Mouse (Mus musculus) forebrain, embryonic 13.5 days (tissue): Measurements from ENCODE around the gene Npas2. TPM values are rescaled to one million over a fixed set of nuclear protein-coding genes. Genes with fewer than 3 reads are reported as not detected.

ENCODE experiments used
- ATAC-seq: fragments of 200-750 bp; cut with Nextera tagmentation; 2 replicates; pipeline ENCODE4 v1.8.0; 2017
- H3K27ac ChIP-seq: fragments of 300-500 bp; sonication (generic); 2 replicates; pipeline ENCODE4 v1.5.1; 2015; ENCODE audit warnings: inconsistent platforms, mild to moderate bottlenecking, moderate library complexity
- H3K27me3 ChIP-seq: fragments of 300-500 bp; sonication (generic); 2 replicates; pipeline ENCODE4 v1.6.1; 2015; ENCODE audit warnings: mild to moderate bottlenecking, inconsistent platforms
- H3K36me3 ChIP-seq: fragments of 300-500 bp; sonication (generic); 2 replicates; pipeline ENCODE4 v1.6.1; 2015; ENCODE audit warnings: mild to moderate bottlenecking, inconsistent platforms; ENCODE audit not compliant: poor library complexity, severe bottlenecking
- H3K4me1 ChIP-seq: fragments of 300-500 bp; sonication (generic); 2 replicates; pipeline ENCODE4 v1.6.1; 2015; ENCODE audit warnings: inconsistent platforms
- H3K4me2 ChIP-seq: fragments of 300-500 bp; sonication (generic); 2 replicates; pipeline ENCODE4 v1.6.1; 2015; ENCODE audit warnings: inconsistent platforms, mild to moderate bottlenecking, moderate library complexity
- H3K4me3 ChIP-seq: fragments of 300-500 bp; sonication (generic); 2 replicates; pipeline ENCODE4 v1.5.1; 2015; ENCODE audit warnings: mild to moderate bottlenecking, inconsistent platforms
- H3K9ac ChIP-seq: fragments of 300-500 bp; sonication (generic); 2 replicates; pipeline ENCODE4 v1.6.1; 2015; ENCODE audit warnings: mild to moderate bottlenecking, inconsistent platforms
- H3K9me3 ChIP-seq: fragments of 300-500 bp; sonication (generic); replicated peaks from 2 replicates; pipeline ENCODE4 v1.6.1; 2016; ENCODE audit warnings: inconsistent platforms
- WGBS: fragments of 180-500 bp; shearing (Covaris S2); methylation state at CpG from one replicate; pipeline ENCODE4 v1.1.7; 2015; 5-methylcytosine and 5-hydroxymethylcytosine counted together
- polyA plus RNA-seq: library from polyadenylated mRNA; unstranded; fragments of >200 nt; fragmentation: Nextera tagmentation; extraction: Ambion mirVana; gene quantifications from 2 replicates; pipeline ENCODE4 v1.2.1, GENCODE M21; 2015

Npas2 gene
- polyA plus RNA-seq, 1 experiment from 2014 or later = 0.15 TPM

DNA sequence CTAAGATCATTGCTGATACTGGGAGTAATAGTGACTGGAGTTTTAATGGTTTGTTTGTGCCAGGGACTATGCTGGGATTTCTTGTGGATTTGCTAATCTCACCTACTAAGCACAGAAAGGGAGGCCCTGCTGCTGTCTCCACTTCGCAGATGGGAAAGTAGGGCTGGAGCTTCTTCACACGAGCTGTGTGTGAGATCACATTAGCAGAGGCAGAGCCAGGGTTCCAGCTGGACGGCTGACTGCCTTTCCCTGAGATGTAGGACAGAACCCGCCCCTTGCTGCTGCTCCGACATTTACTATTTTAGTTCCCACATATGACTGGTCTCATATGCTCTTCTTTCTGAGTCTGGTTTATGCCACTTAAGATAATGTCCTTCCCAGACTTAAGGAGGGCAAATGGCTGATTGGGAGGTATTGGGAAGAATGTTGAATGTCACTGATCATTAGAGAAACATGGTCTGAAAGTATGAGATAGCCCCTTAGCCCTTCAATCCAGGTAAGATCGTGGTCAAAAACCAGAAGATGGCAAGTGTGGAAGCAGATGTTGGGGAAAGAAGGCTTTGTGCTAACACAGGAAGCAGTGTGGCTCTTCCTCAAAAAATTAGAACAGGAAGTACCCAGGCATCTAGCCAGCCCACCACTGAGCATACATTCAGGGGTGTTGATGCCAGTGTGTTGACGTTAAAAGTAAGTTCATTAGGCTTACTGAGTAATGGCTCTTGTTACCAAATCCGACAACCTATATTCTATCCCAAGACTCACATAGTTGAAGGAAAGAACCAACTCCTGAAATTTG, 66.8 kb downstream of the Npas2 start:
- Histone ChIP-seq H3K4me3 (no peak overlapping the region), H3K27me3 (no peaks in the 10 kb centered on the region), H3K4me2 (no peak overlapping the region), H3K9ac (no peak overlapping the region), H3K36me3 (no peaks in the 10 kb centered on the region), H3K4me1 (no peaks in the 10 kb centered on the region), H3K9me3 (no peaks in the 10 kb centered on the region), H3K27ac (no peak overlapping the region)
- ATAC-seq = no peak
- WGBS = 87% methylated on average over 8 of the region's 8 CpGs

- H3K9ac ChIP-seq = no peak overlapping the region
- peak; percentile 81 for ATAC-seq
- H3K27me3 ChIP-seq = no peaks in the 10 kb centered on the region
- peaks cover 15% of the 10 kb centered on the region for H3K4me1 ChIP-seq
- H3K4me3 ChIP-seq = no peak overlapping the region
- WGBS = 34% methylated on average over 9 of the region's 9 CpGs
- peaks cover 4% of the 10 kb centered on the region; the same call in 1 of the 2 replicates for H3K9me3 ChIP-seq
- no peak overlapping the region for H3K4me2 ChIP-seq
- H3K27ac ChIP-seq = peak overlapping the region; percentile 54
- no peaks in the 10 kb centered on the region for H3K36me3 ChIP-seq
Measured at GRCm38 (mm10) chr1:39266843-39267512, 73.4 kb downstream of the Npas2 start.

DNA sequence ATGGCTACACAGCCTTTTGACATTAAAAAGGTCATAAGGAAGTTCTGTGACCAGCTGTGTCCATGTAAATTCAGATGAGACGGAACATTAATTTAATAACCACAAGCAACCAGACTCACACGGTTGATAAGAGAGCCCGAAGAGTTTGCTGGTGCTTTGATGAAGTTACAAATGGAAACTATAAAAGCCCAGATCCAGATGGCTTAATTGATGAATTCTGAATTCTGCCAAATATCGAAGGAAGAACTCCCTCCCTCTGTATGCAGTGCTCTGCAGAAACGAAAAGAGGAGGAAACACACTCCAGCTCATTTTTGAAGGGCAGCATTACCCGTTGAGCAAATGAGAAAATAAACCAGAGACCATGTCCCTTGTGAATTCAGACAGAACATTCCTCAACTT, 79.4 kb downstream of the Npas2 start:
- WGBS = 82% methylated on average over 6 of the region's 6 CpGs
- no peak for ATAC-seq
- Histone ChIP-seq H3K9ac (no peak overlapping the region), H3K27ac (no peak overlapping the region), H3K27me3 (no peaks in the 10 kb centered on the region), H3K4me3 (no peak overlapping the region), H3K4me1 (peaks cover under 1% of the 10 kb centered on the region; the same call in 1 of the 2 replicates), H3K4me2 (no peak overlapping the region), H3K36me3 (no peaks in the 10 kb centered on the region), H3K9me3 (peaks cover 4% of the 10 kb centered on the region; the same call in 1 of the 2 replicates)

DNA sequence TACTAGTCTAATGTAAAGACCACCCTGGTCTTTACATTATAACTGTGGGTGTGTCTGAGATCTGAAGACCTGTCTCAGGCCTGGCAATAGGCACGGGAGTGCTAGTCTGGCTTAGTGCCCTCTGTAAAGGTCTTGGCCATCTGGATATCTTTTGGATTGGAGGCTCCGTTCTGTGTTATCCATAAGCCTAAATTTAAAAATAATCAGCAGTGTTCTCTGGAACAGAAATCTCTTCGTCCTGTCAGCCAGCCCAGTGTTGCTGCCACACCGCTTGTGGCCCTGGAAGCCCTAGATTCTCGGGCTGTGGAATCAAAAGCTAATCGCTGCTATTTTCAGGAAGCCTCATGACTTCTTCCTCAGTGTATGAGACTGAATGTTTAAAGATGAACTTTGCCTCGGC, 86.9 kb downstream of the Npas2 start:
- Histone ChIP-seq H3K4me3 (no peak overlapping the region), H3K27me3 (no peaks in the 10 kb centered on the region), H3K36me3 (no peaks in the 10 kb centered on the region), H3K4me1 (peaks cover 7% of the 10 kb centered on the region; the same call in 1 of the 2 replicates), H3K9me3 (peaks cover 4% of the 10 kb centered on the region; the same call in 1 of the 2 replicates), H3K9ac (no peak overlapping the region), H3K27ac (no peak overlapping the region), H3K4me2 (no peak overlapping the region)
- no peak for ATAC-seq
- 93% methylated on average over 7 of the region's 7 CpGs for WGBS

- H3K9me3 ChIP-seq = peaks cover 4% of the 10 kb centered on the region; the same call in 1 of the 2 replicates
- no peak for ATAC-seq
- no peak overlapping the region for H3K4me2 ChIP-seq
- no peaks in the 10 kb centered on the region for H3K36me3 ChIP-seq
- H3K4me1 ChIP-seq = peaks cover 7% of the 10 kb centered on the region; the same call in 1 of the 2 replicates
- WGBS = 66% methylated on average over 14 of the region's 15 CpGs
- no peak overlapping the region for H3K4me3 ChIP-seq
- no peak overlapping the region for H3K27ac ChIP-seq
- H3K27me3 ChIP-seq = no peaks in the 10 kb centered on the region
- no peak overlapping the region for H3K9ac ChIP-seq
Measured at GRCm38 (mm10) chr1:39280989-39281875, 87.7 kb downstream of the Npas2 start.

- Histone ChIP-seq H3K36me3 (no peaks in the 10 kb centered on the region), H3K4me2 (no peak overlapping the region), H3K9ac (no peak overlapping the region), H3K27ac (no peak overlapping the region), H3K4me3 (no peak overlapping the region), H3K9me3 (peaks cover 4% of the 10 kb centered on the region; the same call in 1 of the 2 replicates), H3K4me1 (peaks cover 7% of the 10 kb centered on the region; the same call in 1 of the 2 replicates), H3K27me3 (no peaks in the 10 kb centered on the region)
- no peak for ATAC-seq
- 92% methylated on average over 5 of the region's 5 CpGs for WGBS
Measured at GRCm38 (mm10) chr1:39281888-39282287, 88.4 kb downstream of the Npas2 start.

DNA sequence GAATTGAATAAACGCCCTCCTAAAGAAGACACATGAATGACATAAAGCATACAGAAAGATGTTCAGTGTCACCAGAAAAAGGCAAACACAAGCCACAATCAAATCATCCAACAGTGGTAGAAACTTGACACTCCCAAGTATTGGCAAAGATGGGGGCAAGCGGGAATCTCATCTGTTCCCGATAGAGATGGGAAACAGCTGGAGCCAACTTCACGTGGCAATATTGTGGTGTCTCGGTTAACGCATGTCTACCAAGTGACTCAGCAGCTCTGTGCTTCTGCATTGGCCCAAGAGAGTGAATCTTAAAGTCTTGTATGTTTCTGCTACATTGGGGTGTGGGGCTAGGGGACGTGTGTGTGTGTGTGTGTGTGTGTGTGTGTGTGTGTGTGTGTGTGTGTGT, 89.8 kb downstream of the Npas2 start:
- 89% methylated on average over 7 of the region's 7 CpGs for WGBS
- ATAC-seq = no peak

DNA sequence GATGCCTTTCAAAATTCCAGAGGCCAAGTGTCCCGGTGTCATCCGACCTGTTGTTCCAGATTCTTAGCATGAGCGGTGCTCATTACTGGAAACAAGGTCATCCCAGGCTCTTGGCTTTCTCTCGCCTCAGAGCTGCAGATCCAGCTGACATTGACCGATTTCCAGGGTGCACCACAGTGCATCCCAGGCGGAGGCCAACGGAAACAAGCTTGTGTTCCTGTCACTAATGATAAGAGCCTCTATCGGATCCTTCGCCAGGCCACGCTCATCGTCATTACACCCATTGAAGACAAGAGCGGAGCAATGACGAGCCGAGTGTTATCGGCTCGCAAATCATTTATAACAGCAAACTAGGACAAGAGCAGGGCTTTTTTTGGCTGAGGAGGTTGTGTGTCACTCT, 91.3 kb downstream of the Npas2 start:
- Histone ChIP-seq H3K9me3 (no peaks in the 10 kb centered on the region), H3K27ac (no peak overlapping the region), H3K9ac (no peak overlapping the region), H3K4me1 (peaks cover 7% of the 10 kb centered on the region; the same call in 1 of the 2 replicates), H3K27me3 (no peaks in the 10 kb centered on the region), H3K4me2 (no peak overlapping the region), H3K36me3 (no peaks in the 10 kb centered on the region), H3K4me3 (no peak overlapping the region)
- 92% methylated on average over 16 of the region's 16 CpGs for WGBS
- no peak for ATAC-seq

More for the DNA sequence above, 89.8 kb downstream of the Npas2 start:
- Histone ChIP-seq H3K4me3 (no peak overlapping the region), H3K27ac (no peak overlapping the region), H3K9ac (no peak overlapping the region), H3K27me3 (no peaks in the 10 kb centered on the region), H3K36me3 (no peaks in the 10 kb centered on the region), H3K9me3 (no peaks in the 10 kb centered on the region), H3K4me2 (no peak overlapping the region), H3K4me1 (peaks cover 7% of the 10 kb centered on the region; the same call in 1 of the 2 replicates)

DNA sequence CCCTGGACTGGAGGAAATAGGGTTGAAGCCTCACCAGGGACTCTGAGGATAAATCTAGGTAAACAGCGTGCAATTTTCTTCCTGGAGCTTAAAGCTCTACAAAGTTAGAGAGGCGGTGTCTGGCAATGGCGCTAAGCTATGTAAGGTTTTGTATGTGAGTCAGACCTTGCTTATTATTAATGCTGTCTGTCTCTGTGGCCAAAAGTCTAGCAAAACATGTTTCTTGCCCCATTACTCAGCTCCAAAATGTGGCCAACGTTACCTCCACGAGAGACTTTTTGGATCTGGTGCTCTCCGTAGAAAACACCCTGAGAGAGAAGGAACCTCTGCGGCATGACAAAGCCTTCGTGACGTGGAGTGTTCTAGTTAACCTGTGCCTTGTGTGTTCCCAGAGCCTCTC, 93.5 kb downstream of the Npas2 start:
- Histone ChIP-seq H3K9ac (no peak overlapping the region), H3K9me3 (no peaks in the 10 kb centered on the region), H3K4me3 (no peak overlapping the region), H3K27ac (no peak overlapping the region), H3K27me3 (no peaks in the 10 kb centered on the region), H3K4me1 (no peaks in the 10 kb centered on the region), H3K4me2 (no peak overlapping the region), H3K36me3 (no peaks in the 10 kb centered on the region)
- 96% methylated on average over 9 of the region's 9 CpGs for WGBS
- no peak for ATAC-seq

DNA sequence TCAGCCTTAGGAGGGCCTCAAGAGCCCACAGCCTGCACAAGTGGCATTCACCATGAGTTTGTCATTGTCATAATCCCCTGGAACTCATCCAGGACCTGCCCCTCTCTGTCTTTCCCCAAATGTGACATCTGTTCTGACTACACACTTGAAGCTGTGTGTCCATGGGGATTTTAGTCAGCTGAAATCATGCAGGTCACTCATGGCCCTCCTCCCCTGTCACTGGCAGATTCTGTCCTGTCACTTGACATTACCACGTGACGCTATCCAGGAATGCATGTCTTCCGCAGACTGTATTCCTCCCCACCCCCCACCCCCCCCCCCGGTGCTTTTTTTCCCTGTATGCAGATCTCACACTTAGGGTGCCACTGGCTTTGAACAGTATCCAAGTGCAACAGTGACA, 94.3 kb downstream of the Npas2 start:
- no peaks in the 10 kb centered on the region for H3K4me1 ChIP-seq
- no peaks in the 10 kb centered on the region for H3K27me3 ChIP-seq
- no peaks in the 10 kb centered on the region for H3K9me3 ChIP-seq
- no peaks in the 10 kb centered on the region for H3K36me3 ChIP-seq
- ATAC-seq = no peak
- no peak overlapping the region for H3K9ac ChIP-seq
- 80% methylated on average over 4 of the region's 4 CpGs for WGBS
- H3K4me2 ChIP-seq = no peak overlapping the region
- H3K27ac ChIP-seq = no peak overlapping the region
- H3K4me3 ChIP-seq = no peak overlapping the region

DNA sequence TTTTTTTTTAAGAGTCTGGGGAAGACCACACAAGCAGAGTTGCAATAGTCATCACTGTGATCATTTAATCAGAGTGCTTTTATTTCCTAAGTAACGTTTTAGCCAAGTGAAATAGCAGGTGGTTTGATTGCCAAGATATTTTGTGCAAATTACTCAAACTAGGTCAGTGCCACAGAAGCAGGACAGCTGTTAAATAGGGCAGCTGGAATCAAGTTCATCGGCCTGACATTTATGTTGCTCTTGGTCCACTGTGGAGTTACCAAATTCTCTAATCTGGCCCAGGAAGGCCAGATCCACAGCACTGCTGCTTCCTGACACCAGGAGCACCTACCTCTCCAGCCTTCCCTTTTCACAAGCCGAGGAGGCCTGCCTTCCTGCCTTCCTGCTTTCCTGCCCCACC, 94.9 kb downstream of the Npas2 start:
- Histone ChIP-seq H3K9ac (no peak overlapping the region), H3K9me3 (no peaks in the 10 kb centered on the region), H3K4me2 (no peak overlapping the region), H3K27ac (no peak overlapping the region), H3K27me3 (no peaks in the 10 kb centered on the region), H3K4me1 (no peaks in the 10 kb centered on the region), H3K36me3 (no peaks in the 10 kb centered on the region), H3K4me3 (no peak overlapping the region)
- 76% methylated on average over 3 of the region's 3 CpGs for WGBS
- ATAC-seq = no peak

DNA sequence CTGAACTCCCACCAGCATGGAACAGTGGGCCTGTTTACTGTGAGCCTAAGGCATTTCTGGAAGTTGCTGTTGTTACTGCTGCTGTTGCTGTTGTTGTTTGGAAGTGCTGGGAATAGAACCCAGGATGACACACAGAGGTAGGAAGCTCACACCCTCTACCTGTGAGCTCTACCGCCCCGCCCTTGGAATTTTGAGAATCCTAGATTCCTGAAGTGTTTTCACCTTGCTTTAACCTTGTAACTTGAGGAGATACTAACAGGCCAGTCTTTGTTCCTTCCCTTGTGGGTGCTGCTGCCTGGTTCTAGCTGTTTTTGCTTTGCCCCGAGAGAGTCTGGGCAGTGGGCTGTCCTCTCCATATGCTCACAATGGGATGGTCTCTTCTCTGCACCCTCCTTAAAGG, 98.5 kb downstream of the Npas2 start:
- Histone ChIP-seq H3K9me3 (no peaks in the 10 kb centered on the region), H3K36me3 (no peaks in the 10 kb centered on the region), H3K4me1 (no peaks in the 10 kb centered on the region), H3K27me3 (no peaks in the 10 kb centered on the region), H3K9ac (no peak overlapping the region), H3K4me3 (no peak overlapping the region), H3K4me2 (no peak overlapping the region), H3K27ac (no peak overlapping the region)
- 92% methylated on average over 3 of the region's 3 CpGs for WGBS
- ATAC-seq = no peak
